Mouse (Mus musculus): ENCODE results near the gene Ufsp1. TPM values are rescaled to one million over a fixed set of nuclear protein-coding genes. Genes with fewer than 3 reads are reported as not detected.
A peak's percentile ranks its signal among the peaks of the same experiment; 100 is the strongest.

Ufsp1 gene
- total and polyA plus RNA-seq, 3 experiments, result 8.1 to 12.8 (median 8.8) TPM

GRCm38 (mm10) chr5:137291381-137291926, 3.0 kb upstream of the Ufsp1 start:
- Histone ChIP-seq H3K36me3 (ENCODE audit: control insufficient read depth, insufficient read depth, low read length) (no peaks in the 10 kb centered on the region), H3K27ac (no peak overlapping the region), H3K79me2 (replicated peaks; ENCODE audit: control insufficient read depth, insufficient read depth, low read length) (no peaks in the 10 kb centered on the region), H3K4me1 (ENCODE audit: control insufficient read depth, insufficient read depth, low read length) (no peaks in the 10 kb centered on the region), H3K27me3 (ENCODE audit: control insufficient read depth, insufficient read depth, low read length) (no peaks in the 10 kb centered on the region; the same call in 1 of the 2 replicates), H3K9ac (ENCODE audit: low read depth, low read length) (no peak overlapping the region), H3K4me3 (no peak overlapping the region)
- no peak for DNase-seq
- intact Hi-C loops (cut with DNase I), result no loop called here
- 76% methylated on average over 15 of the region's 15 CpGs for WGBS
- TF ChIP-seq POLR2A (IDR thresholded peaks at IDR 0.05; ENCODE audit: insufficient read depth, low read depth, low read length), result no peak
- no peak for TF ChIP-seq CTCF (IDR thresholded peaks at IDR 0.05)
- no peak for TF ChIP-seq EP300 (IDR thresholded peaks at IDR 0.05; ENCODE audit: insufficient read depth, low read depth, low read length)

GRCm38 (mm10) chr5:137293282-137293681, 1.1 kb upstream of the Ufsp1 start:
- Histone ChIP-seq H3K4me3 (peak overlapping the region; percentile 65), H3K27ac (peak overlapping the region; percentile 83), H3K4me1 (ENCODE audit: control insufficient read depth, insufficient read depth, low read length) (no peaks in the 10 kb centered on the region), H3K27me3 (ENCODE audit: control insufficient read depth, insufficient read depth, low read length) (no peaks in the 10 kb centered on the region; the same call in 1 of the 2 replicates), H3K9ac (ENCODE audit: low read depth, low read length) (peak overlapping the region; percentile 35), H3K79me2 (replicated peaks; ENCODE audit: control insufficient read depth, insufficient read depth, low read length) (no peaks in the 10 kb centered on the region), H3K36me3 (ENCODE audit: control insufficient read depth, insufficient read depth, low read length) (no peaks in the 10 kb centered on the region)
- WGBS, result 1% methylated on average over 15 of the region's 15 CpGs
- no peak for TF ChIP-seq EP300 (IDR thresholded peaks at IDR 0.05; ENCODE audit: insufficient read depth, low read depth, low read length)
- peak; percentile 57; the same call in 1 of the 2 replicates for TF ChIP-seq POLR2A (IDR thresholded peaks at IDR 0.05; ENCODE audit: insufficient read depth, low read depth, low read length)
- peak; percentile 34 for TF ChIP-seq CTCF (IDR thresholded peaks at IDR 0.05)
- intact Hi-C loops (cut with DNase I), result loop anchor here (2.0 kb wide), 2 partner anchors 18 to 88 kb away; no protein-coding TSS in a partner anchor
- DNase-seq, result peak; percentile 84 to 86

GRCm38 (mm10) chr5:137294744-137295093, 290 bp downstream of the Ufsp1 start:
- Histone ChIP-seq H3K4me1 (ENCODE audit: control insufficient read depth, insufficient read depth, low read length) (no peaks in the 10 kb centered on the region), H3K4me3 (peak overlapping the region; percentile 65), H3K27me3 (ENCODE audit: control insufficient read depth, insufficient read depth, low read length) (no peaks in the 10 kb centered on the region), H3K9ac (ENCODE audit: low read depth, low read length) (peak overlapping the region; percentile 79), H3K36me3 (ENCODE audit: control insufficient read depth, insufficient read depth, low read length) (no peaks in the 10 kb centered on the region), H3K27ac (peak overlapping the region; percentile 83), H3K79me2 (replicated peaks; ENCODE audit: control insufficient read depth, insufficient read depth, low read length) (no peaks in the 10 kb centered on the region)
- TF ChIP-seq EP300 (IDR thresholded peaks at IDR 0.05; ENCODE audit: insufficient read depth, low read depth, low read length) (no peak), CTCF (IDR thresholded peaks at IDR 0.05) (no peak), POLR2A (IDR thresholded peaks at IDR 0.05; ENCODE audit: insufficient read depth, low read depth, low read length) (no peak)
- intact Hi-C loops (cut with DNase I), result loop anchor here (1.0 kb wide), 1 partner anchor 13 kb away; the partner anchor contains the start of gene Srrt
- 12% methylated on average over 18 of the region's 18 CpGs for WGBS
- DNase-seq, result no peak

GRCm38 (mm10) chr5:137295296-137295695, 867 bp downstream of the Ufsp1 start:
- DNase-seq, result no peak
- Histone ChIP-seq H3K4me1 (ENCODE audit: control insufficient read depth, insufficient read depth, low read length) (no peaks in the 10 kb centered on the region), H3K4me3 (no peak overlapping the region), H3K9ac (ENCODE audit: low read depth, low read length) (no peak overlapping the region), H3K79me2 (replicated peaks; ENCODE audit: control insufficient read depth, insufficient read depth, low read length) (no peaks in the 10 kb centered on the region), H3K36me3 (ENCODE audit: control insufficient read depth, insufficient read depth, low read length) (no peaks in the 10 kb centered on the region), H3K27ac (no peak overlapping the region), H3K27me3 (ENCODE audit: control insufficient read depth, insufficient read depth, low read length) (no peaks in the 10 kb centered on the region)
- 77% methylated on average over 9 of the region's 9 CpGs for WGBS
- intact Hi-C loops (cut with DNase I), result loop anchor here (1.0 kb wide), 1 partner anchor 12 kb away; the partner anchor contains the start of gene Srrt
- TF ChIP-seq POLR2A (IDR thresholded peaks at IDR 0.05; ENCODE audit: insufficient read depth, low read depth, low read length), result no peak
- TF ChIP-seq CTCF (IDR thresholded peaks at IDR 0.05), result no peak
- TF ChIP-seq EP300 (IDR thresholded peaks at IDR 0.05; ENCODE audit: insufficient read depth, low read depth, low read length), result no peak

GRCm38 (mm10) chr5:137295712-137296111, 1.3 kb downstream of the Ufsp1 start:
- H3K4me1 ChIP-seq (ENCODE audit: control insufficient read depth, insufficient read depth, low read length), result no peaks in the 10 kb centered on the region
- H3K27ac ChIP-seq, result no peak overlapping the region
- no peaks in the 10 kb centered on the region for H3K79me2 ChIP-seq (replicated peaks; ENCODE audit: control insufficient read depth, insufficient read depth, low read length)
- no peaks in the 10 kb centered on the region for H3K36me3 ChIP-seq (ENCODE audit: control insufficient read depth, insufficient read depth, low read length)
- no peak for DNase-seq
- no peak for TF ChIP-seq EP300 (IDR thresholded peaks at IDR 0.05; ENCODE audit: insufficient read depth, low read depth, low read length)
- no peak for TF ChIP-seq POLR2A (IDR thresholded peaks at IDR 0.05; ENCODE audit: insufficient read depth, low read depth, low read length)
- TF ChIP-seq CTCF (IDR thresholded peaks at IDR 0.05), result no peak
- H3K27me3 ChIP-seq (ENCODE audit: control insufficient read depth, insufficient read depth, low read length), result no peaks in the 10 kb centered on the region
- WGBS, result 91% methylated on average over 15 of the region's 15 CpGs
- H3K4me3 ChIP-seq, result no peak overlapping the region
- H3K9ac ChIP-seq (ENCODE audit: low read depth, low read length), result no peak overlapping the region
- intact Hi-C loops (cut with DNase I), result loop anchor here (1.0 kb wide), 1 partner anchor 12 kb away; the partner anchor contains the start of gene Srrt

GRCm38 (mm10) chr5:137297126-137297525, 2.7 kb downstream of the Ufsp1 start:
- DNase-seq, result no peak
- intact Hi-C loops (cut with DNase I), result no loop called here

More at GRCm38 (mm10) chr5:137297126-137297525, 2.7 kb downstream of the Ufsp1 start:
- Histone ChIP-seq H3K9ac (ENCODE audit: low read depth, low read length) (no peak overlapping the region), H3K27ac (no peak overlapping the region), H3K27me3 (ENCODE audit: control insufficient read depth, insufficient read depth, low read length) (no peaks in the 10 kb centered on the region), H3K4me1 (ENCODE audit: control insufficient read depth, insufficient read depth, low read length) (no peaks in the 10 kb centered on the region), H3K36me3 (ENCODE audit: control insufficient read depth, insufficient read depth, low read length) (no peaks in the 10 kb centered on the region), H3K4me3 (no peak overlapping the region), H3K79me2 (replicated peaks; ENCODE audit: control insufficient read depth, insufficient read depth, low read length) (no peaks in the 10 kb centered on the region)
- WGBS, result 86% methylated on average over 14 of the region's 14 CpGs
- TF ChIP-seq CTCF (IDR thresholded peaks at IDR 0.05) (no peak), EP300 (IDR thresholded peaks at IDR 0.05; ENCODE audit: insufficient read depth, low read depth, low read length) (no peak), POLR2A (IDR thresholded peaks at IDR 0.05; ENCODE audit: insufficient read depth, low read depth, low read length) (no peak)
